Mouse (Mus musculus) adrenal gland, postnatal 14 days (tissue): Measurements from ENCODE around the gene Paxbp1. TPM values are rescaled to one million over a fixed set of nuclear protein-coding genes. Genes with fewer than 3 reads are reported as not detected.

Source experiments
- DNase-seq: peaks from one replicate; pipeline ENCODE4 v3.0.0; 2021; ENCODE audit warnings: mixed read lengths
- long read RNA-seq, 2 experiments: library from polyadenylated mRNA; stranded (forward); transcript quantifications; one replicate each; pipeline ENCODE4 v2.0.0; 2021
- total RNA-seq: library from RNA; stranded (reverse); gene quantifications from 2 replicates; pipeline ENCODE4 v1.2.3, GENCODE M21; 2021

Gene Paxbp1
- total RNA-seq, result 52.7 and 54.6 TPM in 2 replicates
- long read RNA-seq, experiment 1, transcript Paxbp1-202 (18 exons, 3,973 nt), result major isoform, 18 of 43 reads
- long read RNA-seq, experiment 1, transcript Paxbp1-201 (18 exons, 2,732 nt), result minor isoform, 9 of 43 reads
- long read RNA-seq, experiment 1, partial matches to known transcripts, result 4 of 43 reads
- long read RNA-seq, experiment 1, other reads (novel, unspliced or antisense), result 12 of 43 reads
- long read RNA-seq, experiment 2, transcript Paxbp1-202 (18 exons, 3,973 nt), result major isoform, 13 of 42 reads
- long read RNA-seq, experiment 2, partial matches to known transcripts, result 3 of 42 reads
- long read RNA-seq, experiment 2, other reads (novel, unspliced or antisense), result 23 of 42 reads

GRCm38 (mm10) chr16:91044270-91045182 is at the start of gene Paxbp1:
Gene Paxbp1 (minus strand): TSS chr16:91044543.
- peak; percentile 99 for DNase-seq

- no peak for DNase-seq
Measured at GRCm38 (mm10) chr16:91086642-91087306, 42.4 kb upstream of the Paxbp1 start.

- DNase-seq, result no peak
Measured at GRCm38 (mm10) chr16:91085239-91085825, 41.0 kb upstream of the Paxbp1 start.

GRCm38 (mm10) chr16:91084307-91085238 is 40.2 kb upstream of the Paxbp1 start:
- DNase-seq, result peak; percentile 59

- no peak for DNase-seq
Measured at GRCm38 (mm10) chr16:91083002-91083646, 38.8 kb upstream of the Paxbp1 start.

- DNase-seq, result peak; percentile 82
Measured at GRCm38 (mm10) chr16:91081508-91081907, 37.2 kb upstream of the Paxbp1 start.

GRCm38 (mm10) chr16:91076180-91076579 is 31.8 kb upstream of the Paxbp1 start:
- peak; percentile 55 for DNase-seq

- peak; percentile 32 for DNase-seq
Measured at GRCm38 (mm10) chr16:91075423-91075822, 31.1 kb upstream of the Paxbp1 start.

GRCm38 (mm10) chr16:91073163-91073892 is 29.0 kb upstream of the Paxbp1 start:
- DNase-seq, result peak; percentile 94

- no peak for DNase-seq
Measured at GRCm38 (mm10) chr16:91072256-91072655, 27.9 kb upstream of the Paxbp1 start.

- peak; percentile 40 for DNase-seq
Measured at GRCm38 (mm10) chr16:91068969-91069368, 24.6 kb upstream of the Paxbp1 start.

GRCm38 (mm10) chr16:91067122-91067521 is 22.8 kb upstream of the Paxbp1 start:
- DNase-seq, result no peak

GRCm38 (mm10) chr16:91064583-91065365 is 20.4 kb upstream of the Paxbp1 start:
- no peak for DNase-seq

GRCm38 (mm10) chr16:91063786-91064185 is 19.4 kb upstream of the Paxbp1 start:
- no peak for DNase-seq

GRCm38 (mm10) chr16:91061531-91062318 is 17.4 kb upstream of the Paxbp1 start:
- no peak for DNase-seq

GRCm38 (mm10) chr16:91057741-91058140 is 13.4 kb upstream of the Paxbp1 start:
- DNase-seq, result no peak

GRCm38 (mm10) chr16:91057261-91057660 is 12.9 kb upstream of the Paxbp1 start:
- DNase-seq, result no peak
